Mouse (Mus musculus): ENCODE data around the gene Fbxw27.
A peak's percentile ranks its signal among the peaks of the same experiment; 100 is the strongest.
"Not testable (repeated sequence)": the region's sequence is repeated elsewhere in the genome, so short reads cannot be mapped to it uniquely, and the experiment has no call there.

Fbxw27 gene

GRCm38 (mm10) chr9:109790570-109790969 is at the start of gene Fbxw27:
Gene Fbxw27 (minus strand): TSS chr9:109790670.
- not testable (repeated sequence) for DNase-seq

- no peak for DNase-seq
These were observed 42.6 kb upstream of the Fbxw27 start for GRCm38 (mm10) chr9:109833088-109833412.

GRCm38 (mm10) chr9:109832391-109833087 is 42.1 kb upstream of the Fbxw27 start, which contains the start of gene Nme6:
Gene Nme6 (plus strand): TSS chr9:109832749.
- DNase-seq = peak; percentile 88

GRCm38 (mm10) chr9:109826181-109826580 is 35.7 kb upstream of the Fbxw27 start:
- DNase-seq = no peak

GRCm38 (mm10) chr9:109825739-109826138 is 35.3 kb upstream of the Fbxw27 start:
- no peak for DNase-seq

GRCm38 (mm10) chr9:109816341-109816740 is 25.9 kb upstream of the Fbxw27 start:
- DNase-seq = no peak

- DNase-seq = no peak
These were observed 23.0 kb upstream of the Fbxw27 start for GRCm38 (mm10) chr9:109813424-109813823.

GRCm38 (mm10) chr9:109811980-109812379 is 21.5 kb upstream of the Fbxw27 start, which contains the start of gene Spink8:
Gene Spink8 (plus strand): TSS chr9:109812280.
- DNase-seq = no peak

GRCm38 (mm10) chr9:109807898-109808297 is 17.4 kb upstream of the Fbxw27 start:
- no peak for DNase-seq

- no peak for DNase-seq
These were observed 16.3 kb upstream of the Fbxw27 start for GRCm38 (mm10) chr9:109806695-109807293.

GRCm38 (mm10) chr9:109806260-109806659 is 15.8 kb upstream of the Fbxw27 start:
- DNase-seq = no peak

- DNase-seq = not testable (repeated sequence)
These were observed 15.1 kb upstream of the Fbxw27 start for GRCm38 (mm10) chr9:109805596-109805995.

- DNase-seq = peak; percentile 50
These were observed 7.6 kb upstream of the Fbxw27 start for GRCm38 (mm10) chr9:109798051-109798450.

GRCm38 (mm10) chr9:109795811-109796210 is 5.3 kb upstream of the Fbxw27 start:
- DNase-seq = no peak

- DNase-seq = no peak
These were observed 4.8 kb upstream of the Fbxw27 start for GRCm38 (mm10) chr9:109795221-109795620.

- DNase-seq = not testable (repeated sequence)
These were observed 23.6 kb downstream of the Fbxw27 start for GRCm38 (mm10) chr9:109766841-109767240.

GRCm38 (mm10) chr9:109745989-109746388 is 44.5 kb downstream of the Fbxw27 start, which contains the start of gene Fbxw26:
Gene Fbxw26 (minus strand): TSS chr9:109746089.
- DNase-seq = not testable (repeated sequence)
